Mouse (Mus musculus): ENCODE measurements around the gene Lipc. TPM values are rescaled to one million over a fixed set of nuclear protein-coding genes. Genes with fewer than 3 reads are reported as not detected.

The Lipc gene
- not detected for polyA plus RNA-seq (2017; shearing (Covaris generic))

GRCm38 (mm10) chr9:70952126-70952525, at the start of gene Lipc:
Lipc (minus strand) TSS chr9:70952226.

Other genes with a start within 250 kb of the Lipc start
- 0.80 TPM for gene Aqp9, start 216.5 kb upstream of the Lipc start, polyA plus RNA-seq (2017; shearing (Covaris generic))

All from CD4-positive, CD25-positive, alpha-beta regulatory T cell (primary cell).